ENCODE assay signal across 11 mouse cellular contexts in genomic region chr9:82835921-82836320, GRCm38 (mm10).
"Had no signal": no experiment of that assay in that cellular context is flagged by ENCODE, and none has a peak within 500 bp of the region (broad histone marks: within the 10 kb centered on the region; RNA-seq: fewer than 3 reads in every experiment).

No protein-coding gene starts in this region.

- H3K4me2 ChIP-seq: liver, embryonic 11.5 days; liver, embryonic 15.5 days had no signal

- H3K9ac ChIP-seq: liver, embryonic 15.5 days had no signal

- H3K27me3 ChIP-seq: liver, embryonic 15.5 days had no signal

- H3K9me3 ChIP-seq: limb, embryonic 10.5 days; liver, embryonic 15.5 days; midbrain, embryonic 10.5 days had no signal

- ATAC-seq: lung, postnatal 0 days had no signal

- DNase-seq: lung, adult 2 months; lung, postnatal 36 days; midbrain, embryonic 14.5 days; right cerebral cortex, postnatal 25 days; thymus, postnatal 36 days had no signal

- H3K4me1 ChIP-seq: limb, embryonic 10.5 days; liver, embryonic 15.5 days had no signal

- H3K36me3 ChIP-seq: liver, embryonic 15.5 days had no signal

- H3K27ac ChIP-seq: limb, embryonic 10.5 days; liver, embryonic 15.5 days; midbrain, embryonic 10.5 days had no signal

- H3K4me3 ChIP-seq: limb, embryonic 10.5 days; liver, embryonic 15.5 days; midbrain, embryonic 10.5 days; myocyte had no signal
